Mouse (Mus musculus): ENCODE results near the gene Tmem131l. TPM values are rescaled to one million over a fixed set of nuclear protein-coding genes. Genes with fewer than 3 reads are reported as not detected.
A peak's percentile ranks its signal among the peaks of the same experiment; 100 is the strongest.

Tmem131l gene
- polyA plus RNA-seq, 1 experiment from 2014 or later = 28.0 TPM

GRCm38 (mm10) chr3:84005989-84006388 lies 34.0 kb downstream of the Tmem131l start:
- peak; percentile 91 for ATAC-seq (ENCODE audit: insufficient read depth)
- H3K9me3 ChIP-seq (replicated peaks) = no peaks in the 10 kb centered on the region
- 32% methylated on average over 7 of the region's 7 CpGs for WGBS (ENCODE audit: insufficient replicate concordance)
- H3K4me3 ChIP-seq (replicated peaks) = 0 out of 2 replicates have a peak overlapping the region, but pooled peaks have one; percentile 6
- H3K27ac ChIP-seq (replicated peaks) = peak overlapping the region; percentile 78
- H3K4me1 ChIP-seq (replicated peaks) = peaks cover 86% of the 10 kb centered on the region
- peak overlapping the region; percentile 59 for H3K4me2 ChIP-seq
- H3K27me3 ChIP-seq = no peaks in the 10 kb centered on the region
- no peak overlapping the region for H3K9ac ChIP-seq
- peaks cover 19% of the 10 kb centered on the region; the same call in 1 of the 2 replicates for H3K36me3 ChIP-seq (replicated peaks)

- Histone ChIP-seq H3K27me3 (no peaks in the 10 kb centered on the region), H3K36me3 (replicated peaks) (peaks cover 12% of the 10 kb centered on the region; the same call in 1 of the 2 replicates), H3K9me3 (replicated peaks) (no peaks in the 10 kb centered on the region), H3K4me3 (replicated peaks) (no peak overlapping the region), H3K27ac (replicated peaks) (no peak overlapping the region; the same call in 1 of the 2 replicates), H3K9ac (no peak overlapping the region), H3K4me1 (replicated peaks) (peaks cover 79% of the 10 kb centered on the region), H3K4me2 (no peak overlapping the region)
- WGBS (ENCODE audit: insufficient replicate concordance) = 78% methylated on average over 2 of the region's 2 CpGs
- no peak for ATAC-seq (ENCODE audit: insufficient read depth)
Measured at GRCm38 (mm10) chr3:84004330-84005090, 35.5 kb downstream of the Tmem131l start.

- Histone ChIP-seq H3K4me3 (replicated peaks) (no peak overlapping the region), H3K9me3 (replicated peaks) (no peaks in the 10 kb centered on the region), H3K4me1 (replicated peaks) (peaks cover 68% of the 10 kb centered on the region), H3K27ac (replicated peaks) (peak overlapping the region; percentile 46), H3K4me2 (no peak overlapping the region), H3K36me3 (replicated peaks) (peaks cover 7% of the 10 kb centered on the region; the same call in 1 of the 2 replicates), H3K9ac (no peak overlapping the region), H3K27me3 (no peaks in the 10 kb centered on the region)
- ATAC-seq (ENCODE audit: insufficient read depth) = peak; percentile 39; the same call in 1 of the 2 replicates
- WGBS (ENCODE audit: insufficient replicate concordance) = 81% methylated on average over 6 of the region's 6 CpGs
Measured at GRCm38 (mm10) chr3:84002433-84003090, 37.4 kb downstream of the Tmem131l start.

- Histone ChIP-seq H3K36me3 (replicated peaks) (peaks cover 7% of the 10 kb centered on the region), H3K9me3 (replicated peaks) (no peaks in the 10 kb centered on the region), H3K4me1 (replicated peaks) (peaks cover 62% of the 10 kb centered on the region), H3K9ac (no peak overlapping the region), H3K27ac (replicated peaks) (no peak overlapping the region), H3K4me3 (replicated peaks) (no peak overlapping the region), H3K4me2 (no peak overlapping the region), H3K27me3 (no peaks in the 10 kb centered on the region)
- no peak for ATAC-seq (ENCODE audit: insufficient read depth)
- 67% methylated on average over 5 of the region's 5 CpGs for WGBS (ENCODE audit: insufficient replicate concordance)
Measured at GRCm38 (mm10) chr3:83997563-83997962, 42.4 kb downstream of the Tmem131l start.

GRCm38 (mm10) chr3:83997036-83997435 lies 42.9 kb downstream of the Tmem131l start:
- no peaks in the 10 kb centered on the region for H3K9me3 ChIP-seq (replicated peaks)
- H3K27me3 ChIP-seq = no peaks in the 10 kb centered on the region
- no peak overlapping the region for H3K9ac ChIP-seq
- H3K27ac ChIP-seq (replicated peaks) = no peak overlapping the region
- 72% methylated on average over 3 of the region's 3 CpGs for WGBS (ENCODE audit: insufficient replicate concordance)
- H3K4me2 ChIP-seq = no peak overlapping the region
- peaks cover 62% of the 10 kb centered on the region for H3K4me1 ChIP-seq (replicated peaks)
- H3K4me3 ChIP-seq (replicated peaks) = no peak overlapping the region
- ATAC-seq (ENCODE audit: insufficient read depth) = no peak
- H3K36me3 ChIP-seq (replicated peaks) = peaks cover 4% of the 10 kb centered on the region

- H3K4me3 ChIP-seq (replicated peaks) = no peak overlapping the region
- peaks cover 66% of the 10 kb centered on the region for H3K4me1 ChIP-seq (replicated peaks)
- H3K9me3 ChIP-seq (replicated peaks) = no peaks in the 10 kb centered on the region
- ATAC-seq (ENCODE audit: insufficient read depth) = no peak
- no peak overlapping the region for H3K27ac ChIP-seq (replicated peaks)
- H3K27me3 ChIP-seq = no peaks in the 10 kb centered on the region
- WGBS (ENCODE audit: insufficient replicate concordance) = 89% methylated on average over 6 of the region's 6 CpGs
- no peak overlapping the region for H3K9ac ChIP-seq
- no peaks in the 10 kb centered on the region; the same call in 1 of the 2 replicates for H3K36me3 ChIP-seq (replicated peaks)
- H3K4me2 ChIP-seq = no peak overlapping the region
Measured at GRCm38 (mm10) chr3:83996086-83996485, 43.9 kb downstream of the Tmem131l start.

- 68% methylated on average over 9 of the region's 9 CpGs for WGBS (ENCODE audit: insufficient replicate concordance)
- H3K9ac ChIP-seq = no peak overlapping the region
- no peak overlapping the region for H3K27ac ChIP-seq (replicated peaks)
- no peaks in the 10 kb centered on the region for H3K9me3 ChIP-seq (replicated peaks)
- no peak overlapping the region for H3K4me3 ChIP-seq (replicated peaks)
- H3K27me3 ChIP-seq = no peaks in the 10 kb centered on the region
- no peak; the same call in 1 of the 2 replicates for ATAC-seq (ENCODE audit: insufficient read depth)
- H3K4me1 ChIP-seq (replicated peaks) = peaks cover 71% of the 10 kb centered on the region
- H3K4me2 ChIP-seq = no peak overlapping the region
- H3K36me3 ChIP-seq (replicated peaks) = no peaks in the 10 kb centered on the region; the same call in 1 of the 2 replicates
Measured at GRCm38 (mm10) chr3:83995254-83995830, 44.6 kb downstream of the Tmem131l start.

GRCm38 (mm10) chr3:83994217-83994839 lies 45.6 kb downstream of the Tmem131l start:
- Histone ChIP-seq H3K4me2 (no peak overlapping the region), H3K27ac (replicated peaks) (0 out of 2 replicates have a peak overlapping the region, but pooled peaks have one; percentile 21), H3K36me3 (replicated peaks) (no peaks in the 10 kb centered on the region; the same call in 1 of the 2 replicates), H3K27me3 (no peaks in the 10 kb centered on the region), H3K9ac (no peak overlapping the region), H3K9me3 (replicated peaks) (no peaks in the 10 kb centered on the region), H3K4me3 (replicated peaks) (no peak overlapping the region), H3K4me1 (replicated peaks) (peaks cover 77% of the 10 kb centered on the region)
- peak; percentile 47 for ATAC-seq (ENCODE audit: insufficient read depth)
- WGBS (ENCODE audit: insufficient replicate concordance) = 64% methylated on average over 8 of the region's 8 CpGs

GRCm38 (mm10) chr3:83993089-83993516 lies 46.9 kb downstream of the Tmem131l start:
- Histone ChIP-seq H3K4me3 (replicated peaks) (no peak overlapping the region), H3K27ac (replicated peaks) (no peak overlapping the region), H3K9ac (no peak overlapping the region), H3K27me3 (no peaks in the 10 kb centered on the region), H3K4me1 (replicated peaks) (peaks cover 86% of the 10 kb centered on the region), H3K4me2 (no peak overlapping the region), H3K9me3 (replicated peaks) (no peaks in the 10 kb centered on the region), H3K36me3 (replicated peaks) (no peaks in the 10 kb centered on the region; the same call in 1 of the 2 replicates)
- 86% methylated on average over 8 of the region's 8 CpGs for WGBS (ENCODE audit: insufficient replicate concordance)
- ATAC-seq (ENCODE audit: insufficient read depth) = no peak

GRCm38 (mm10) chr3:83991691-83992524 lies 48.1 kb downstream of the Tmem131l start:
- Histone ChIP-seq H3K4me1 (replicated peaks) (peaks cover 77% of the 10 kb centered on the region), H3K4me2 (no peak overlapping the region), H3K9me3 (replicated peaks) (no peaks in the 10 kb centered on the region), H3K27ac (replicated peaks) (no peak overlapping the region), H3K27me3 (no peaks in the 10 kb centered on the region), H3K4me3 (replicated peaks) (no peak overlapping the region), H3K36me3 (replicated peaks) (no peaks in the 10 kb centered on the region; the same call in 1 of the 2 replicates), H3K9ac (no peak overlapping the region)
- ATAC-seq (ENCODE audit: insufficient read depth) = no peak
- WGBS (ENCODE audit: insufficient replicate concordance) = 77% methylated on average over 8 of the region's 8 CpGs
